Mouse (Mus musculus) ES-Bruce4 (cell line): ENCODE results near the gene Cpa4. TPM values are rescaled to one million over a fixed set of nuclear protein-coding genes. Genes with fewer than 3 reads are reported as not detected.

Source experiments
- H3K27ac ChIP-seq: 2 replicates; pipeline ENCODE4 v1.5.1; 2012; ENCODE audit warnings: low read length, inconsistent platforms; ENCODE audit not compliant: insufficient read depth
- H3K27me3 ChIP-seq: 2 replicates; pipeline ENCODE4 v1.6.1; 2012; ENCODE audit warnings: mild to moderate bottlenecking, low read length, inconsistent platforms; ENCODE audit not compliant: control insufficient read depth, poor library complexity, insufficient read depth, severe bottlenecking
- H3K36me3 ChIP-seq: 2 replicates; pipeline ENCODE4 v1.6.1; 2012; ENCODE audit warnings: inconsistent platforms, mild to moderate bottlenecking, low read length, moderate library complexity; ENCODE audit not compliant: control insufficient read depth, poor library complexity, insufficient read depth, severe bottlenecking
- H3K4me1 ChIP-seq: one replicate; pipeline ENCODE4 v1.8.1; 2011; ENCODE audit warnings: low read length; ENCODE audit not compliant: control insufficient read depth, insufficient read depth
- H3K4me3 ChIP-seq: 2 replicates; pipeline ENCODE4 v1.5.1; 2011; ENCODE audit warnings: low read depth, mild to moderate bottlenecking, low read length
- H3K9ac ChIP-seq: 2 replicates; pipeline ENCODE4 v1.6.1; 2012; ENCODE audit warnings: low read depth, mild to moderate bottlenecking, inconsistent platforms; ENCODE audit not compliant: poor library complexity, severe bottlenecking
- H3K9me3 ChIP-seq: replicated peaks from 2 replicates; pipeline ENCODE4 v1.6.1; 2012; ENCODE audit warnings: mild to moderate bottlenecking, low read length, inconsistent platforms; ENCODE audit not compliant: control insufficient read depth, poor library complexity, insufficient read depth, severe bottlenecking
- CTCF ChIP-seq: IDR thresholded peaks from one replicate; pipeline ENCODE4 v1.8.1; 2011; ENCODE audit warnings: low read depth, low read length
- EP300 ChIP-seq: IDR thresholded peaks from 2 replicates; pipeline ENCODE4 v1.6.1; 2011; ENCODE audit warnings: low read depth, low read length; ENCODE audit not compliant: insufficient read depth
- POLR2A ChIP-seq: IDR thresholded peaks from one replicate; pipeline ENCODE4 v1.8.1; 2011; ENCODE audit warnings: low read length; ENCODE audit not compliant: insufficient read depth
- polyA plus RNA-seq: library from polyadenylated mRNA; stranded (reverse); fragments of >200 nt; gene quantifications from 2 replicates; pipeline ENCODE4 v1.2.4, GENCODE M21; 2011; ENCODE audit warnings: low read depth; ENCODE audit not compliant: missing spikeins, insufficient read depth, insufficient read length

The Cpa4 gene
- polyA plus RNA-seq, 1 experiment = not detected

- no peaks in the 10 kb centered on the region for H3K9me3 ChIP-seq
- no peaks in the 10 kb centered on the region for H3K36me3 ChIP-seq
- H3K27ac ChIP-seq = no peak overlapping the region
- no peak overlapping the region for H3K9ac ChIP-seq
- H3K4me1 ChIP-seq = no peaks in the 10 kb centered on the region
- TF ChIP-seq CTCF (peak; percentile 82), EP300 (no peak), POLR2A (no peak)
- no peaks in the 10 kb centered on the region for H3K27me3 ChIP-seq
- H3K4me3 ChIP-seq = no peak overlapping the region
Observed at GRCm38 (mm10) chr6:30535340-30535739, 32.8 kb upstream of the Cpa4 start.

GRCm38 (mm10) chr6:30538240-30538639 lies 29.9 kb upstream of the Cpa4 start:
- Histone ChIP-seq H3K4me3 (no peak overlapping the region), H3K9me3 (no peaks in the 10 kb centered on the region), H3K9ac (no peak overlapping the region), H3K36me3 (no peaks in the 10 kb centered on the region), H3K27me3 (no peaks in the 10 kb centered on the region), H3K27ac (no peak overlapping the region), H3K4me1 (no peaks in the 10 kb centered on the region)
- no peak for TF ChIP-seq EP300

- Histone ChIP-seq H3K27ac (no peak overlapping the region), H3K27me3 (no peaks in the 10 kb centered on the region), H3K9me3 (no peaks in the 10 kb centered on the region), H3K4me1 (no peaks in the 10 kb centered on the region), H3K9ac (no peak overlapping the region), H3K36me3 (no peaks in the 10 kb centered on the region), H3K4me3 (no peak overlapping the region)
- no peak for TF ChIP-seq EP300
- no peak for TF ChIP-seq CTCF
- TF ChIP-seq POLR2A = no peak
Observed at GRCm38 (mm10) chr6:30538800-30539199, 29.4 kb upstream of the Cpa4 start.

DNA sequence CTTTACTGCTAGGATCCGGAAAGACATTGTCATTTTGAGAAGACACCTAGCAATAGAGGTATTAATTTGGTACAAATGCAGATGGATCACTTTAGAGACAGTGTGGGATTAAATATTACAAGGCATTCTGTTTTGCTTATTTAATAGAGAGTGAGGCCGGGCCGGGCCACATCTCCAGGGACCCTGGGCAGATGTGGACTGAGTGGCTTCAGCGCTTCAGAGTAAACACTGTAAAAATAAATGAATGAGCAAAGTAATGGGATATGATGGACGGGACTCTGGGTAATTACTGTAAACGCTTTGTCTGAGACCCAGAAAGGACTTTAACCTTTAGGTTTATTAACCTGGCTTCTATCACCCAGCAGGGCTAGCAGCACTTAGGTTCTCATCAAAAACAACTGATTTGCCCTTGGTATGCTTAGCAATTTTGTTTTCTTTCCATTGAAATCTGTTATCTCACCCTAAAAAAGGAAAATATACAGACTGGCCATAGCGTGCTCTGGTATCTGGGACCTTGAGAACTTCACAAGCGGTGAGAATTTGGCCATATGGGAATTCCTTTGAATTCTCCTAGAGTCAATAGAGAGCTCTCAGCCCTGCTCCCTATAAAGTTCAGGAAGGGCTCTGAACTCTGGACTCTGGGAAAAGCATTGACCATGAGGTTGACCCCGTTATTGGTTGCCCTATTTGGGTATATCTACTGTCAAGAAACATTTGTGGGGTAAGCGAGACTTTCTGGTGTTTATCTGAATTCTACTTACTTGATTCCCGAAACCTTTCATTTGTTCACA lies 27.0 kb upstream of the Cpa4 start, which contains the start of gene Cpa2:
TSS of gene Cpa2 (plus strand) at position 574 of the 791 bp plus-strand sequence.
- Histone ChIP-seq H3K36me3 (no peaks in the 10 kb centered on the region), H3K9me3 (no peaks in the 10 kb centered on the region), H3K9ac (no peak within 1 kb of the TSS), H3K4me3 (no peak within 1 kb of the TSS), H3K27me3 (no peaks in the 10 kb centered on the region), H3K27ac (no peak within 1 kb of the TSS), H3K4me1 (no peaks in the 10 kb centered on the region)
- no peak for TF ChIP-seq EP300

DNA sequence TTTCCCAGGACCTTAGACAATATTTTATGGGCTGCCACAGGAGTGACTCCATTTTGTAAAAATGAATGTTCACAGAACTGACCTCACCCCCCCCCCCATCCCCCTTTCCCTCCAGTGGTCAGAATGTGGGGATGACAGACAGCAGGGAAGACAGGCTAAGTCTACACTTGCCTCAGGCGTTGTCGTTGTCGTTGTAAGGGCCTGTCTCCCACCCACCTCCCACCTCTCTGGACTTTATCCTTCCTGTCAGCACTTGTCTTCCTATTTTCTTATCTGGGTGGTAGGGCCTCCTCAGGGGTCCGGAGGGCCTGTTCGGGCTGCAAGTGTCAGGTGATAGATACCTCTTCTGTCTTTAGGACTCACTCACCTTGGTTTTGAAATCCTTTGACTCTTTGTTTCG lies 25.9 kb upstream of the Cpa4 start:
- no peak overlapping the region for H3K27ac ChIP-seq
- no peaks in the 10 kb centered on the region for H3K36me3 ChIP-seq
- H3K4me1 ChIP-seq = no peaks in the 10 kb centered on the region
- H3K27me3 ChIP-seq = no peaks in the 10 kb centered on the region
- no peak overlapping the region for H3K4me3 ChIP-seq
- no peak for TF ChIP-seq CTCF
- no peak for TF ChIP-seq POLR2A
- no peak for TF ChIP-seq EP300
- no peak overlapping the region for H3K9ac ChIP-seq
- H3K9me3 ChIP-seq = no peaks in the 10 kb centered on the region

GRCm38 (mm10) chr6:30543077-30543476 lies 25.1 kb upstream of the Cpa4 start:
- no peaks in the 10 kb centered on the region for H3K4me1 ChIP-seq
- no peak overlapping the region for H3K4me3 ChIP-seq
- TF ChIP-seq CTCF = no peak
- no peak for TF ChIP-seq POLR2A
- TF ChIP-seq EP300 = no peak
- H3K27ac ChIP-seq = no peak overlapping the region
- no peaks in the 10 kb centered on the region for H3K9me3 ChIP-seq
- no peaks in the 10 kb centered on the region for H3K27me3 ChIP-seq
- no peaks in the 10 kb centered on the region for H3K36me3 ChIP-seq
- no peak overlapping the region for H3K9ac ChIP-seq
